Mouse (Mus musculus): ENCODE results near the gene Bmpr1b.

DNA sequence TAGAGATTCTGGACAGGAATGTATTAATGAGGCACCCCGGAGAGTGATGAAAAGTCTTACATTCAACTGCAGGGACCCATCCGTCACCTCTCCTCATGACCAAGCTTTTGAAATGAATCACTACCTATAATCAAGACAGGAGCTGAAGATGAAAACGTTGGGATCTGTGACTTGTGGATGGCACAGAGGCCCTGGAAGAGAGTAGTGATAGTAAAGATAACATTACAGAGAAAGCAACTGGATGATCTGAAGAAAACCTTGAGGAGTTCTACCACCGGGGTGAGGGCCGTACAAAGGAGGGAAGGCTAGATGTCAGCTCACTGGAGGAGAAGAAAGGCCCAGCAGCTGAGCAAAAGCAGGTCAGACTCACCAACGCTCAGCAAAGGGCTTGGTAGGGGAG, 120.7 kb downstream of the Bmpr1b start:
- TF ChIP-seq POLR2A (IDR thresholded peaks at IDR 0.05; ENCODE audit: control insufficient read depth, extremely low read depth, insufficient read depth, low read length, poor library complexity) (no peak), CTCF (IDR thresholded peaks at IDR 0.05; ENCODE audit: borderline replicate concordance, control insufficient read depth, extremely low read depth, insufficient read depth, low read length, poor library complexity) (no peak)
